Mouse (Mus musculus) urinary bladder, postnatal 0 days (tissue): Measurements from ENCODE around the gene Rnase12. TPM values are rescaled to one million over a fixed set of nuclear protein-coding genes. Genes with fewer than 3 reads are reported as not detected.

ENCODE experiments used
- polyA plus RNA-seq: library from polyadenylated mRNA; unstranded; fragments of >200 nt; fragmentation: Nextera tagmentation; extraction: Ambion mirVana; gene quantifications from 2 replicates; pipeline ENCODE4 v1.2.1, GENCODE M21; 2015

Rnase12 gene
- 0.19 and 0.34 TPM in 2 replicates for polyA plus RNA-seq

DNA sequence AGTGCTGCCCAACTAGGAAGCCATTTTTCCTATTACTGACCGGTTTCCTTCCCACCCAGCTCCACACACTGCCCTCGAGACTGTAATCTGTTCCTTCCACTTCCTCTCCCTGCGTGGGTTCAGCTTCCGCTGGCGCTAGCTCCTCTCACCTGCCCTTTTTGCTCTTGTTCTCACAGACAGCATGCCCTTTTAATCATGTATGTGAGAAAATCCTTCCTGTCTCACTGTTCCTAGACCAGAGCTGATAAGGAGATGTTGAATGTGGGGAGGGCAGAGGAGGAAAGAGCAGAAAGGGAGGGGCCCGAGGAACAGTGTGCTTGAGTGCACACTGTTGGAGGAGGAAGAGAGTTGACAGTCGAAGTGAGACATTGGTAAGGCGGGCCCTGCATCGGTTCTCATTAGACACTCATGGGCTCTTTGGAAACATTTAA lies at the start of gene Rnase12:
TSS of gene Rnase12 (minus strand) at position 261 of the 431 bp plus-strand sequence.

DNA sequence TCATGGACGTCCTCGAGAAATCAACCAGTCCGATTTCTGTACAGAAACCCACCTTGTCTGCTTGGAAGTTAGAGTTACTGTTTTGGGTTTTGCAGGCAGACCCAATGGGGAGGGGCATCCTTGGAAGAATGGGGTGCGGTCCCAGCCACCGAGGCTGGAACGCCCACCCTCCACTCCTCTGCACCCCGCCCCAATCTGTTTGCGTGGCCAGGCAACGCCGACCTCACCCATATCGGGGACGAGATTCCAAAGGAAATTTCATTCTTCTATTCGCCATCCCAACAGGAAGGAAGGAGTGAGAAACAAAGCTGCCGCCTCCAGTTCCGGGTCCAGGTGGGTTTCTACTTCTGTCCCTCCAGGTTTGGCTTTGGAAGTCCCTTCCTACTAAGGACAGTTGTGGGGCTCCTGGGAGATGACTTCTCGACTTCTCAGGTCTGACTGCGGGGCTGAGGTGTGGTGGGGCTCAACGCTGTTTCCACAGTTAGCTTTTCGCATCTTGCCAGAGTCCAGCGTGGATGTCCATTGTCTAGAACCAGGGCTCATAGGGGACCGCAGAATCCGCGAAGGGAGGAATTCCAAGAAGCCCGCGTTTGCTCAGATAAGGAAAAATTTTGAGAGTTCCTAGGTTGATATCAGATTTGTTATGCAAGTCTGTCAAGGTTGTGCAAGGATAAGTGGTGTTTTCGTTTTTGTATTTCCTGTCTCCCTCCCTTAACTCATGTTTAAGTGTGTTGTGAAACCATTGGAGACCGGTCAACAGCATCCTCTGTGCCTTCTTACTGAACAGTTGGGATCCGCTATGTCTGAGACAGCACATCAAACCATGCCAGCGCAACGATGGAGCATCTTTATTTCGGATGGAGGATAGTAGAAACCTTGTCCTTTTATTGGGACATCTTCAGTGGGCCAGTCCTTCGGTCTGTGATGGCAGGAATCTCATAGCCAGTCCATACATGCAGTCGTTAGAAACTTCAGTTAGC lies 33.8 kb upstream of the Rnase12 start, which contains the start of the genes Rnase4 and Ang:
TSS of gene Rnase4 (plus strand) at position 157 of the 980 bp plus-strand sequence.
TSS of gene Ang (plus strand) at position 230 of the 980 bp plus-strand sequence.

DNA sequence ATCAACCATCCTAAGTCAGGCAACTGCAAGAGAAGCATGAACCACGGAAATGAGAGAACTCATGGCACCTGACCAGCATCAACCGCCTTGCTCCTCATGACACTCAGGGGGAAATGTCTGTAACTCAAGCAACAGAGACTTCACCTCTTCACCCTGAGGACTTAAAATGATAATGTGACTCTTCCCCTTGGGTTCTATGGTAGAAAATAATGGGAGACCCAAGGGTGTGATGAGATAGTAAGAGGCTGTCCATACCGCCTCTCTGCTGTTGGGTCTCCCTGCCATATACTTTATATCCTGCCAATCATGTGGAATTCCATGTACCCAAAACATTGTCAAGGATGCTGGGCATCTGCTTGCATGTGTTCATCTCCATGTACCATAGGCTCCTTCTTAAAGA lies 16.9 kb upstream of the Rnase12 start, which contains the start of gene Olfr750:
TSS of gene Olfr750 (minus strand) at position 101 of the 400 bp plus-strand sequence.

DNA sequence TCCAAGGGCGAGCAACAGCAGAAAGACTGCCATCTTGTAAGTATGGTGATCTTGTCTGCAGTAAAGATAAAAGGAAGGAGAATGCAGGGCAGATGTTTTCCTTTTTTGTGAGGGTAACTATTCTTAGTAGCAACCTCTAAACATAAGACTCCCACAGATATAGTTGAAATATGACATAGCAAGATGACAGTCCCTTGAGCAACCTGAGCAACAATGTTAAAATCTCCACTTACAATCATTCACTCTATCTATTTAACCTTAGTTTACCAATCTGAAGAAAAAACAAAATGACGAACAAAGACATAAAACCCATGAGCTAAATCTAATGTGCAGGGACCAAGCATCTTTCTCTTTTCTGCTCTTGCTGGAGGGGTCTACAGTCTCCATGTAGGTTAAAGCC lies 7.4 kb downstream of the Rnase12 start, which contains the start of gene Rnase11:
TSS of gene Rnase11 (minus strand) at position 101 of the 400 bp plus-strand sequence.

DNA sequence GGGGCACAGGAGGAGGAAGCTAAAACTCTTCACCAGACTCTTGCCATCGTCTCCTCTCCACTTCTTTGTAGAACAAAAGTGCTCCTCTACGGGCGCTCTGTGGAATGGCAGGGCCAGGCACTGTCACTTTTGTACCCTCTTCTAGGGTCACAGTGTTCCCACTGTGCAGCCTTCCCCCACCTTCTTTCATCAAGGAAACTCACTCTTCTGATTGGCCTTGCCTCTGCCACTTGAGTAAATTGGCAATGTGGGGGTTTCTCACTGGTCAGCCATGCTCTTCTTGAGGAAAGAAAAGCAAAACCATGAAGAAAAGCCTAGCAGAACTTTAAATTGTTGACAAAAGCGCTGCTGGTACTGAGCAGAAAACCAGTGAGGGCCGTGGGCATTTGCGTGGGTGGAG lies 15.7 kb downstream of the Rnase12 start, which contains the start of gene Rnase9:
TSS of gene Rnase9 (minus strand) at position 101 of the 400 bp plus-strand sequence.

DNA sequence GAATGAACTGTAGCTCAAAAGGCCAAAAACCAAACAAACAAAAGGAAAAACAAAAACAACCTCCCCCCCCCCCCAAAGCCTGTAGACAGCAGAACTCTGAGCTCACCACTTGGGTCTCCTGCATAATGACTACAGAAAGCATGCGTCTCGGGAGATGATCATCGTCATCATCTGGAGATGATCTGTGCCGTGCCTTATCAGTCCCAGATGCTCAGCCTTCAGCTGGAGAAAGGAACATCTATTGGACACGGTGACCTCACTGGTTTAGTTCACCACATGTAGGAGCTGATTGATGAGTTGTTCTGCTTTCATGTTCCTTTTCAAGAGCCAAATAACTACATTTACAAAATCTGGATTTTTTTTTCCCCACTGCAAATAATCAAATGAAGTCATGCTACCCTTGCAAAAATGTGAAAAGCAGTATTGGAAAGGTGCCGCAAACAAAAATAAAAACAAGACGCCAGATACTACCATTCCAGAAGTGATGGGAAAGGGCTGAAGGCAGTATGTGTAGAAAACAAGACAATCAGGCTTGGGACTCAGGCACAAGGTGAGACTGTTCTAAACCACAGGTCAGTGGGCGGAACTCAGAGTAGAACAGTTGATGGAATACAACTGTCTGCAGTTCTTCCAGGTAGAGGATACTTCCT lies 50.2 kb downstream of the Rnase12 start, which contains the start of gene Rnase10:
TSS of gene Rnase10 (plus strand) at position 600 of the 650 bp plus-strand sequence.

Other genes with a start within 250 kb of the Rnase12 start
- not detected in 2 replicates for gene Ccnb1ip1, start 249.9 kb downstream of the Rnase12 start, polyA plus RNA-seq
- 26.6 and 27.3 TPM in 2 replicates for gene Parp2, start 249.8 kb downstream of the Rnase12 start, polyA plus RNA-seq
- 6.8 and 7.5 TPM in 2 replicates for gene Tep1, start 187.1 kb downstream of the Rnase12 start, polyA plus RNA-seq
- 0.31 and 0.64 TPM in 2 replicates for gene Klhl33, start 160.2 kb downstream of the Rnase12 start, polyA plus RNA-seq
- 78.2 and 87.5 TPM in 2 replicates for gene Osgep, start 132.8 kb downstream of the Rnase12 start, polyA plus RNA-seq
- gene Apex1, start 132.7 kb downstream of the Rnase12 start, polyA plus RNA-seq, result 91.5 and 98.7 TPM in 2 replicates
- gene Pip4p1, start 126.8 kb downstream of the Rnase12 start, polyA plus RNA-seq, result 32.4 and 42.5 TPM in 2 replicates
- 46.9 and 49.2 TPM in 2 replicates for gene Pnp, start 126.6 kb downstream of the Rnase12 start, polyA plus RNA-seq
- not detected in 2 replicates for gene Gm49342, start 113.1 kb downstream of the Rnase12 start, polyA plus RNA-seq
- gene Pnp2, start 101.7 kb downstream of the Rnase12 start, polyA plus RNA-seq, result 0.75 and 1.3 TPM in 2 replicates
- gene Rnase10, start 49.9 kb downstream of the Rnase12 start, polyA plus RNA-seq, result 0.21 TPM in 1 of 2 replicates, not detected in the other
- gene Rnase9, start 15.8 kb downstream of the Rnase12 start, polyA plus RNA-seq, result not detected in 2 replicates
- not detected in 2 replicates for gene Rnase11, start 7.5 kb downstream of the Rnase12 start, polyA plus RNA-seq
- gene Olfr750, start 16.8 kb upstream of the Rnase12 start, polyA plus RNA-seq, result not detected in 2 replicates
- 97.5 and 101 TPM in 2 replicates for gene Rnase4, start 33.4 kb upstream of the Rnase12 start, polyA plus RNA-seq
- 12.3 and 13.3 TPM in 2 replicates for gene Ang, start 33.5 kb upstream of the Rnase12 start, polyA plus RNA-seq
- gene Eddm3b, start 56.8 kb upstream of the Rnase12 start, polyA plus RNA-seq, result not detected in 2 replicates
- gene Rnase6, start 66.2 kb upstream of the Rnase12 start, polyA plus RNA-seq, result 0.46 and 1.8 TPM in 2 replicates
- not detected in 2 replicates for gene Rnase1, start 89.1 kb upstream of the Rnase12 start, polyA plus RNA-seq
- not detected in 2 replicates for gene Rnase2b, start 104.6 kb upstream of the Rnase12 start, polyA plus RNA-seq
- gene Ang2, start 141.5 kb upstream of the Rnase12 start, polyA plus RNA-seq, result not detected in 2 replicates
- not detected in 2 replicates for gene Ear14, start 145.7 kb upstream of the Rnase12 start, polyA plus RNA-seq
- gene Rnase2a, start 198.5 kb upstream of the Rnase12 start, polyA plus RNA-seq, result not detected in 2 replicates